Mouse (Mus musculus): ENCODE data around the gene Plcxd2.

GRCm38 (mm10) chr16:45998231-45998630 lies 11.8 kb downstream of the Plcxd2 start:
- TF ChIP-seq USF1 (IDR thresholded peaks at IDR 0.05; ENCODE audit: low read depth) (no peak), CTCF (IDR thresholded peaks at IDR 0.05; ENCODE audit: control insufficient read depth, insufficient read depth, insufficient read length) (no peak), MAX (IDR thresholded peaks at IDR 0.05) (no peak), CEBPB (IDR thresholded peaks at IDR 0.05; ENCODE audit: low read depth) (no peak)
